Mouse (Mus musculus) adrenal gland, adult 8-10 months (tissue): Measurements from ENCODE around the gene Maco1. TPM values are rescaled to one million over a fixed set of nuclear protein-coding genes. Genes with fewer than 3 reads are reported as not detected.
"Not testable (repeated sequence)": the region's sequence is repeated elsewhere in the genome, so short reads cannot be mapped to it uniquely, and the experiment has no call there.

Source experiments
- DNase-seq: peaks from one replicate; pipeline ENCODE4 v3.0.0; 2022
- total RNA-seq, 4 experiments: library from RNA; stranded (reverse); gene quantifications; 2 replicates each; pipeline ENCODE4 v1.2.4; 2022

The Maco1 gene
- total RNA-seq, 4 experiments from 2014 or later: 36.2 to 51.0 (median 47.8) TPM

DNA sequence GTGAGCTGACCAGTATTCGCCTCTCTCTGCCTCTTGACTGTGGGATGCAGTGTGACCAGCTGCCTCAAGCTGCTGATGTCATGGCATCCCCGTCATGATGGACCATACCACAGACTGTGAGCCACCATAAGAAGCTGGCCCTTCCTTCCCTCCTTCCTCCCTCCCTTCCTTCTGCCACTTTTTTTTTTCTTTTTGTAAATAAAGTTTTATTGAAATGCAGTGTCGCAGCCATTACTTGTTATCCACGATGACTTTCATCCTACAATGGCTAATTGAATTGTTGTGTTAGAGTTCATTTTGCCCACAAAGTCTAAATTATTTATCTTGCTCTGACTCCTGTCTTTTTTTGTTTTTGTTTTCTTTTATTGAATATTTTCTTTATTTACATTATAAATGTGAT is 5.3 kb upstream of the Maco1 start:
- no peak for DNase-seq

DNA sequence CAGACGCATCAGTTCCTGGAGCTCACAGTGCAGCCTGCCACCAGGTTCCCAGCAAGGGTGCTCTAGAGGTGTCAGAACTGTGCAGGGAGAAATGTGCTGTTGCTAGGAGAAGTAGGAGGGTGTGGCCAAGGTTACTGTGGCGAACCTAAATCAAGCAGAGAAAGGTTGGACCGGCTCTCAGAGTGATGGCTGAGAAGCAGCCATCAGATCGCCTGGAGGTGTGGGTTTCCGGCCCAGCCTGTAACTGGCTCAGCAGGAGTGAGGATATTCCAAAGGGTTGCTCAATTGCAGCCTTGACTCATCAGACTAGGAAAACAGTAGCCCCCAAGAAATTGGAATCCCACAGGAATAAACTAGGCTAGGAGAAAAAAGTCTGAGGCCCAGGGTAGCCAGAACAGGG is 3.4 kb upstream of the Maco1 start:
- DNase-seq: no peak

DNA sequence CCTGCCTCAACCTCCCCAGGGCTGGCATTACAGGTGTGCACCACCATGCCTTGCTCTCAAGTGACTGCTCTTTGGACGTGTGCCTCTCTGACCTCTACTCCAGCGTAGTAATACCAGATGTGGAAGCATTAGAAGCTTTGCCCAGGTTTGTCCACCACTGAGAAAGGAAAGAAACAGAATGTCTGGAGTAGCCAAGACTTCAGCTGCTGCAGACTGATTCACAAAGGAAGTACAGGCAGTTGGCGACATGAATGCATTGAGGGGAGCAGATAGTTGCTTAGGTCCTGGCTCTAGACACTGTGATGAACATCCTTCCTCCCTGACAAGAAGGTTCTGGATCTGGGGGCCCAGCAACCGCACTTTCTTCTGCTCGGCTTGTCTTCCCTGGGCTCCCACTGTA is 2.9 kb upstream of the Maco1 start:
- DNase-seq: no peak

GRCm38 (mm10) chr4:134855371-134855770 is 2.2 kb upstream of the Maco1 start:
- DNase-seq: no peak

DNA sequence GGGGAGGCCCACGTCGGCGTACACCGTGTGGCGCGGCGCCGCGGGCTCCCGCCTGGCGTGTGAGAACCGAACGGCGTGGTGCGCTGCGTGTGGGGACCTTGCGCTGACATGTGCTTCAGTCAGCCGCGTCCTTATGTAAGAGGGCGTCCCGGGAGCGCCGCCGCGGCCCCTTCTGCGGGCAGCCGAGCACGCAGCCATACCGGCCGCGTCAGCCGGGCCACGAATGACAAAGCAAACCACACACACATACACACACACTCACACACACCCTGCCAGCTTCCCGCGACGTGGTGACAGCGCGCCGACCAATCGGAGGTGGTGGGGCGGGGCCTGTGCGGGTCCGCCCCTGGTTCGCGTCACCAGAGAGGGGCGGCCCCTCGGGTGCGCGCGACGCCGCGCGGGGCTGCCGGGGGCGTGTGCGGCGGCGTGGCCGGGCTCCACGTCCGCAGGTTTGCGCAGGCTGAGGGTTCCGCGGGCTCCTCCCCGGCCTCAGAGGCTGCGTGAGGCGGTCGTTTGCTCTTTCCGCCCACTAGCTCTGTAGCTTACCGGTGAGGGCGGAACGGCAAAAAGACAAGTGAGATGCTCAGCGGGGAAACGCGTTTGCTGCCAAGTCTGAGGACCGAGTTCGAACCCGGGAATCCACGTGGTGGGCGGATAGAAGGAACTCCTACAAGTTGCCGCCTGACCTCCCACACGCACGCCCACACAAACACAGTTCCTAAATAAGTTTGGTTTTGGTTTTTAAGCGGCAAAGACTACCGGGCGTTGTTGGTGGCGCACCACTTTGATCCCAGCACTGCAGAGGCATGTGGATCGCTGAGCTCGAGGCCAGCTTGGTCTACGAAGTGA is 716 bp upstream of the Maco1 start:
- DNase-seq: peak; percentile 89

DNA sequence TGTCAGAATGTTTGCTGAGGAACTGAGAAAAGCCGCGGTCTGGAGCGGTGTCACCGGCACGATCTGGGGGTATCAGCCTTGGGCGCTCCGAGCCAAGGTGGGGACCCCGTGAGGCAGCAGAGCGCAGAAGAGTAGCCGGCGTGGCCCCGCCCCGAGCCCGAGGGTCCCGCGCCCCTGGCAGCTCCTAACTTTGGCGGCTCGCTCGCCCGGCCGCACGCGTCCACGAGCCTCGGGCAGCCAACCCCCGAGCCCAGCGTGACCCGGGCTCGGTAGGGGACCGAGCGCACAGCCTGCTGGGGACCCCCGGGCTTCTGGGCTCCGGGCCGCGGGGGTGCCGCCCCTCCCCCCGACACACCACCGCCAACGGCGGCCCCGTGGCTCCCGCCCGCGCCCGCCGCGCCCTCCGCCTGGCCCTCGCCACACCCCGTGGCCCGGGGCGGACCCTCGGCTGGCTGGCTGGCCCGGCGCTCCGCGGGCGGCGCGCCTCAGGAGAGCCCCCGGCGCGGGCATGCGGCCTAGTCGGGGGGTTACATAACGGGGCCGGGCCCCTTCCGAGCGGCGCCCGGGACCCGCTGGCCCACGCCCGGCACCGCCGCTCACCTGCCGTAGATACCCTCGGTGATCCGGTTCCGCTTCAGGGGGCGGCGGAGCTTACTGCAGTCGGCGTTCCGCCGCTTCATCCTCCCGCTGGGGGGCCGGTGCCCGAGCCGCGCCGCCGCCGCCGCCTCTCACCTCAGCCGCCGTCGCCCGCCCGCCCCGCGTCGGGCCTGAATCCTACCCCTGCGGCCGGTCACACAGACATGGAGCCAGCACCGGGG is 498 bp downstream of the Maco1 start:
- no peak for DNase-seq

DNA sequence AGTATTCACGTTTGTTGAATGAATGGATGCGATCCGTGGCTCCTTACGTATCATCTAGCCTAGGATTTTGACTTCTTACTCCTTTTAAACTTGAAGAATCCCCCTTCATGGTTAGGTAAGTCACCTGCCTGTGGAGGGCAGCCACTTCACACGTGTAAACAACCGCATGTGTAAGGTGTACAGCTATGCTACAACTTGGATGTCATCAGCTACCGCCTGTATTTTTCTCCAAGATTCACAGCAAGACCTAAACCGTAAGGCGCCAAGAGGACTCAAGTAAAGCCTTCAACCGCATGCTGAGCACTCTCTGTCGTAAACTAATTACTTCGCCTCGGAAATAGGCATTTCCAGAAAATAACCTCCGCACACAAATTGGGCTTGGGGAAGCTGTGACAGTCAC is 1.3 kb downstream of the Maco1 start:
- no peak for DNase-seq

DNA sequence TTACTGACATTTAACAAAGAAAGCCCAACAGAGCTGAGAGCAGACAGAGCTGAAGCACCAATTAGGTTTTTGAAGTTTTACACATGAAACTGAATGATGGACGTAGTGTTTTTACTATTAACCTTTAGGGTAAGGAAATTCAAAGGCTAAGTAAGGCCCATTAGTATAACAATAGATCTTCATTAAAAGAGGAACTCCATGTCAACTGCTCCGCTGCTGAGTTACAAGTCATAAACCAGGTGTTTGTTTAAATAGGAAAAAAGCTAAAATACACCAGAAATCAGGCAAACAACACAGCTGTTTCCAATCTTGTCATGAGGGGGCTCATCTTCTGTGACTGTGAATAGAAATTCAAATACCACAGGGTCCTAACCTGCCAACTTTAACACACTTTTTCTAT is 1.9 kb downstream of the Maco1 start:
- no peak for DNase-seq

DNA sequence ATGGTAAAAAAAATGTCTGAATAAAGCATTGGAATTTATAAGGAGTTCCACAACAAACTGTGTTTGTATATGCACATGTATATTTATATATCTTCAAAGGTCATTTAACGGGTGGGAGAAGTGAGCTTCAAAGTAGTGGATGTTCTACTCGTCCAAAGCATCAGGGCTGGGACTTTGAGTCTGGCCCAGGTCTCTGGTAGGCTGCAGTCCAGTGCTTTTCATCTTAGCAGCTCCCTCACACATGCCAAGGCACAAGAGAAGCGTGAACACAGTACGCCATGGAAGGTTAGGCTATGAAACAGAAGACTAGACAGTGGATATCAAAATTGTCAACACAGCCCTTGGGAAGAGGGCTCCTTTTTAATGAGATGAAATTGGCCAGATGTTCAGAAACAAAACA is 2.6 kb downstream of the Maco1 start:
- DNase-seq: no peak

DNA sequence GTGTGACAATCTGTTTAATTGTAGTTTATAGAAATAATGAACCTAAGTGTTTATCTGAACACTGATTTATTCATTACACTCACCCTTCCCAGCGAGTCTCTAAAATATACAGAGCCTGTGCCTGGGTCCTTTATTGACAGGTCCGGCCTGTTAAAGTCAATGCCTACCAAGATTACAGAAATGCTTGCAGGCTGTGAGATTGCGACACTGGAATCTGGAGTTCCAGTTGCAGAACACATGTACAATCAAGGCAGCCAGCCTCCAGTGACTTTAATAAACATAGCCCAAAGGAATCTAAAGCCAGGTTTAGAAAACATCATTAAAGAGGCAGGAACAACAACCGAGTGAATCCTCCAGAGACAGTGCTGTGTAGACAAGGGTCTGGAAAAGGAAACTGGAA is 5.6 kb downstream of the Maco1 start:
- no peak for DNase-seq

DNA sequence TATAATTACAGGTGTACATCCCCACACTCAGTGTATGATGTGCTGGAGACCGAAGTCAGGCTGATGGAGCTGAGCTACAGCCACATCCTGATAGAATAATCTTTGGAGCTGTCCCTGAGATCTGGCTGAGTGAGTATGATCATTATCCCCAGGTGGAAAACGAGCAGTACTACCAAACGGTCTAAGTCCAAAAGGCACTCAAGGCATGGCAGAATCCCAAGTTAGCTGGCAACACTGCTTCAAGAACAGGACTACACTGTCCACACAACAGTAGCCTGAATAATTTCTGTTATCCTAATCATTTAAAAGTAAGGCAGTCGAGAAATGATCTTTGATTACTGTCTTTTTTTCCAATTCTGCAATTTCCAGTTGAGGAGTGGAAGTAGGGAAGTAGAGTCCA is 9.6 kb downstream of the Maco1 start:
- no peak for DNase-seq

GRCm38 (mm10) chr4:134840231-134840630 is 12.9 kb downstream of the Maco1 start:
- no peak for DNase-seq

GRCm38 (mm10) chr4:134838706-134839105 is 14.4 kb downstream of the Maco1 start:
- DNase-seq: not testable (repeated sequence)

DNA sequence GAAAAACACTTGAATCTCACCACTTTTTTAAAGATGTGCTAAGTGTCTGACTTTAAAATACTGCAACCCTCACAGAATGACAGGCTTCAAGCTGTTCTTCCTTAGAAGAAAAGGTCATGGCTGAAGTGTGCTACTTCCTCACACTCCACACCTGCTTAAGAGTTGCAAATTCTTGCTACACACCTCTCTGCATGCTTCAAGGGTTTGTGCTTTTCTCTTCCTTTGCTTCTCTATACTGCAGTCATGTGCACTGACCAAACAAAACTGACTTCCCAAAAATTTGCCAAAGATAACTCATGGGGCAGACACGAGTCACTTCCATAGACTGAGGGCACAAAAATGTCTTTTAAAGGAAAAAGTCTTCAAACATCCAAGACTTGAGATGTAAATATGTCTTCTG is 14.9 kb downstream of the Maco1 start:
- DNase-seq: no peak

DNA sequence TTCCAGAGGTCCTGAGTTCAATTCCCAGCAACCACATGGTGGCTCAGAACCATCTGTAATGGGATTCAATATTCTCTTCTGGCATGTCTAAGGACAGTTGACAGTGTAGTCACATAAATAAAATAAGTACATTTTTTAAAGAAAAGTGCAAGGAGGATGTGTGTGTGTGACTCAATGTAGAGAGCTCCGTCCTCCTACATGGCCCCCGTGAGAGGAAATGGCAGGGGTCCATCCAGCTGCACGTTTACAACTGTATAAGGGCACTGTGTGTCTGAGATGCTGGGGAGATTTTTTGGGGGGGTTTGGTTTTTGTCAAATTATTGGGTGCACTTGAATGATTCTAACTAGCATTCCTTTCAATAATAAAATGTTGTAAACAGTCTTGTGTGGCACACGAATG is 17.7 kb downstream of the Maco1 start:
- DNase-seq: no peak

GRCm38 (mm10) chr4:134831934-134832333 is 21.2 kb downstream of the Maco1 start:
- DNase-seq: no peak

DNA sequence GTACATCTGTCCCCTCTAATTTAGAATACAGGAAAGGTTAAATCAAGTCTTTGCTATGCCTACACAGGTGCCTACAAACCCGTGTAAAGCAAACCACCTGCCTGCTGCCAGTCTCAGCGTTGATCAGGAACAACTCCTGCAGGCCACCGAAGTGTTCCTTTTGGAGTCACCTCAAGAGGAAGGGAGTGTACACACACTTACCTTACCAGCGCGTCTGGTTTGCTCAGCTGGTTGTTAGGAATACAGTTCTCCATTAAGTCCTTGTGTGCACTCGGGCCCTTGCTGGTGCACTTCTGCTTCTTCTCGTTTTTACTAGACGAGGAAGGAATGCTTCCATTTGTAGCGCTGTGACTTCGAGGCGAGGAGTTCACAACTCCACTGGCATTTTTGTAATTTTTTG is 25.3 kb downstream of the Maco1 start:
- DNase-seq: no peak

DNA sequence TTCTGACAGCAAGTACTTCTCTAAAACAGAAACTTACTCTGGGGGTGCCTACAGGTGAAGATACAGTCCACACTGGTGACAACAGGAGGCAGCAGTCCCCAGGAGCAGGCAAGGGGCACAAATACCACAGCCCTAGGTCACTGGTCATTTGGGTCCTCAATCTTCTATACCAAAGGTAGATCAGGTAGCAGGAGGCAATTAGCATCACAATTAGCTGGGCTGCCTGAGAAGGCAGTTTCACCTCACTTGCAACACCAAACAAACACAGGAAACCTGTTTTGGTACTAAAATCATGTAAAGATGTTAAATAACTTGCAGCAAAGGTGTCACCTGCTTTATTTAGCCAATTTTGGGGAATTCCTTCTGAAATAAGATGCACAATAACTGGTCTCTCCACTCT is 26.8 kb downstream of the Maco1 start:
- no peak for DNase-seq

GRCm38 (mm10) chr4:134825864-134826263 is 27.3 kb downstream of the Maco1 start:
- not testable (repeated sequence) for DNase-seq

- no peak for DNase-seq
Measured at GRCm38 (mm10) chr4:134823560-134823959, 29.6 kb downstream of the Maco1 start.

- no peak for DNase-seq
Measured at GRCm38 (mm10) chr4:134821061-134821460, 32.1 kb downstream of the Maco1 start.

DNA sequence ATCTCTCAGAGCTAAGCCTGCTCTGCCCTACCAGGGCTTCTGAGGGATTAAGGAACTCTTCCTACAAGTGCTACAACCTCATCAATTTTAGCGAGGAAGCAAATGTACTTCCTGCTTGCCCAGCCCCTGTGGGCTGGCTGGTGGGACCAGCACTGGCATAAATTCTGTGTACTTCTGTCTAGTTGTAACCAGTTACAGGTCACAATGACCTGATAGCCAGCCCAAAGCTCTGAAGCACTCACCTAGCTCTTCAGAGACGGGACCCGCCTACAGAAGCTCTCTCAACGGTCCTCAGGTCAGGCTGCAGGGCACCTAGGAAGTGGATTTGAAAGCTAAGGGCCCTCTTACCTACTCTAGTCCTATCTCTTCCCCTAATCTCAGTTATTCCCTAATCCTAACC is 35.4 kb downstream of the Maco1 start:
- no peak for DNase-seq

GRCm38 (mm10) chr4:134814229-134814571 is 38.9 kb downstream of the Maco1 start:
- peak; percentile 57 for DNase-seq
